Mouse (Mus musculus) cerebral cortex, adult 2 months (tissue): ENCODE data around the gene Laptm5.

Experiments
- WGBS: fragments of 180-500 bp; shearing (Covaris S2); methylation state at CpG from one replicate; pipeline ENCODE4 v1.1.7; 2018; 5-methylcytosine and 5-hydroxymethylcytosine counted together

Gene Laptm5

DNA sequence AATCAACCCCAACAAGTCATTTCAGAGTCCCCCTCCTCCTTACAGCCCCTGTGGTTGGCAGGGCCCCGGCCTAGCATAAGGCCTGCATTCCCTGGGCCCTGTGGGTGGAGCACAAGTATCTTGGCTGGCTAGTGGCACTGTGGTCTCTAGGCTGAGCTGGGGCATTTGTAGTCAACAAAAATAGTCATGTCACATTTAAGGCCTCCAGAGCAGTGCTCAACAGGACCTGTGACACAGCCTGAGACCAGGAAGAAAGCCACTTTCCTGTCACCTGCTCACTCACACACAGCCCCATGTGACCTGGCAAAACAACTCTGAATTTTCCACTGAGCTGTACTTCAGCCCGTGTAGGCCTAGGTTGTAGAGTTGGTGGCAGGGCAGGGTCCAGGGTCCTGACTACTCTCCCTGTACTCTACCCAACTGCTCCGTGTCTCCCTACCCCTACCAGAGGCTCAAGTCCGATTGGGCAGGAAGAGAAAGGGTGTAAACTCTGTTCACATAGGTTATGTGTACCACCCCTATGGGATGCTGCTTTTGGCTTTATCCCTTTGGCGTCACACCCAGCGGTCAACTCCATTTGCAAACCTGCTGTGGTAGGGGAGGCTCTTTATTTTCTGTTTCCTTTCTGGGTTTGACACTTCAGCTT is 13.0 kb upstream of the Laptm5 start:
- WGBS: 88% methylated on average over 6 of the region's 6 CpGs

DNA sequence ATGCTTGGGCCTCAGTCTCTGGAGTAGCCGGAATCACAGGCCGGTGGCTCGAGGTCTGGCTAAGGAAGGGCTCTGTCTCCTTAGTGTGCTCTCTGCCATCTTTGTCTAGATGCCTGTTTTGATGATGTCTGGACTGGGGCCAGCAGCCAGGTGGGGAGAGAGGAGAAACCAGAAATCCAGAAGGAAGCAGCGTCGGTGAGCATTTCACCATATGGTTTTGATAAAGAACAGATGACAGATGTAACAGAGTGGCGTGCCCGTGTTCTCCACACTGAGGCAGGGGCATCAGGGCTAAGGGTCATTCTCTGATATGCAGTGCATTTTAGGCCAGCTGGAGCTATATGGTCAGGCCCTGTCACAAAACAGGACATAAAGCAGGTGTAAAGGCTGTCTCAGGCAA is 12.2 kb upstream of the Laptm5 start:
- 78% methylated on average over 7 of the region's 7 CpGs for WGBS

DNA sequence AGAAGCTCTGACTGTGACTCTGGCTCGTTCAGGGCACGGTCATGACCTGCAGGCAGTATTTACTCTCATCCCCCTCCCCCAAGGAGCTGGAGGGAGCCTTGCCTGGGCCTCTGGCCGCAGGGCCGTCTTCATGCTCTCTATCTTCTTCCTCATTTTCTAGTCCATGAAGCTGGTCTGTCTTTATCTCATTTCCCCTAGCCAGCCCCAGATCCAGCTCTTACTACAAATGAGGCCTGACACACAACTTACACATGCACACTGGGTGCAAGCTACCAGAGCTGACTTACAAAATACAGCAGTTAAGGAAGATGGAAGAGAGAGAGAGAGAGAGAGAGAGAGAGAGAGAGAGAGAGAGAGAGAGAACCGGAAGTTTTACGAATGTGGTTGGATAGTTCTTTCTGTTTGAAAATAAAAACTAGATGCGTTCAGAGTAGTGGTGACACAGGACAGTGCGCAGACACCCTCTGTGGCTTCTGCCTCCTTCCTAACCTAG is 10.6 kb upstream of the Laptm5 start:
- WGBS: 84% methylated on average over 8 of the region's 8 CpGs

DNA sequence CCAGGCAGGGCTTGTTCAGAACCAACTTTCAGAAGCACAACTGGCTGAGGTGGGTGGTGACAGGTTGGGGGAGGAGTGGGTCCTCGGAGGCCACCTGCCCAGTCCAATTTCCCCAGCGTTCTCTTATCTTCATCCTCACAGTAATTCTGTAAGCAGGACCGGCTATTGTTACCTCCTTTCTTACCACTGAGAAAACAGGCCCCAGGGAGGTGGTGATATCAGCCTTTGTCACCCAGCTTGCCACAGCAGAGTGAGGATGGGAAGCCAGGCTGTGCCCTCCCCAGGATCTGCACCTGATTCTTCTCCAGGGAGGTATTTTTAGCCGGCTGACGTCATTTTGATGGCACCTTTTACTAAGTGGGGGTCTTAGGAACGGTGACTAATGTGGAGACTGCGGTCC is 7.9 kb upstream of the Laptm5 start:
- 70% methylated on average over 7 of the region's 7 CpGs for WGBS

DNA sequence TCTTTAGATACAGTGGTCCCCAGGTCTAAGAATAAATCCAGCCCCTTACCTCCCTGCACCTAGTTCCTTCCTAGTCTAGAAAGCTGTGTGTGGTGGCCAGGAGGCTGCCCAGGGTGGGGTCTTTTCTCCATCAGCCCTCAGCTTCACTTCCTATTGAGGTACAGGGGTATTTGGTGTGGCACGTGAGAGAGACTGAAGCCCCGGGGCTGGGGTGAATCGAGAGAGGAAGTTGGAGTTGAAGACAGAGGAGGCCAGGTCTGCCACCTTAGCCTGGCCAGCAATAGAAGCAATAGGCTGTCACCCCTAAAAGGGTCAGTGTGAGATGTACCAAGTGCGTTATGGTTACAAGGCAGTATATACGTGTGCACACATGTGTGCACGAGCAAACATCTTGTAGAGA is 7.0 kb upstream of the Laptm5 start:
- 80% methylated on average over 6 of the region's 6 CpGs for WGBS

DNA sequence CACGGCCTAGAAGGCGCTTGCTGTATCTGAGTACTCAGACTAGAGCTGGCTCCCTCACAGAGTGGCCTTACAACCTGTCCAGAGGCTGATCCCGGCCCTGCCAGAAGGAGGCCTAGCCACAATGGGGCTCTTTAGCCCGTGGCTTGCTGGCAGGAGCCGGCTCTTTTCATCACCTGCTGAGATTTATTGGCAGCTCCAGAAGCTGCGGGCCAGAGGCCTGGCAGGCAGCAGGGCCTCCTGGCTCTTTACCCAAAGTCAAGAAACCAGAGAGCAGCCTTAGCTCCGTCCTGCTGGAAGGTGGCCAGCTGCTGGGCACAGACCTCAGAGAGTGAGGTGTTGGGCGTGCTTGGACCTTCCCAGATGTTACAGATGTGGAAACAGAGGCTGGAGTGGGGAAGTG is 6.6 kb upstream of the Laptm5 start:
- 65% methylated on average over 8 of the region's 8 CpGs for WGBS

DNA sequence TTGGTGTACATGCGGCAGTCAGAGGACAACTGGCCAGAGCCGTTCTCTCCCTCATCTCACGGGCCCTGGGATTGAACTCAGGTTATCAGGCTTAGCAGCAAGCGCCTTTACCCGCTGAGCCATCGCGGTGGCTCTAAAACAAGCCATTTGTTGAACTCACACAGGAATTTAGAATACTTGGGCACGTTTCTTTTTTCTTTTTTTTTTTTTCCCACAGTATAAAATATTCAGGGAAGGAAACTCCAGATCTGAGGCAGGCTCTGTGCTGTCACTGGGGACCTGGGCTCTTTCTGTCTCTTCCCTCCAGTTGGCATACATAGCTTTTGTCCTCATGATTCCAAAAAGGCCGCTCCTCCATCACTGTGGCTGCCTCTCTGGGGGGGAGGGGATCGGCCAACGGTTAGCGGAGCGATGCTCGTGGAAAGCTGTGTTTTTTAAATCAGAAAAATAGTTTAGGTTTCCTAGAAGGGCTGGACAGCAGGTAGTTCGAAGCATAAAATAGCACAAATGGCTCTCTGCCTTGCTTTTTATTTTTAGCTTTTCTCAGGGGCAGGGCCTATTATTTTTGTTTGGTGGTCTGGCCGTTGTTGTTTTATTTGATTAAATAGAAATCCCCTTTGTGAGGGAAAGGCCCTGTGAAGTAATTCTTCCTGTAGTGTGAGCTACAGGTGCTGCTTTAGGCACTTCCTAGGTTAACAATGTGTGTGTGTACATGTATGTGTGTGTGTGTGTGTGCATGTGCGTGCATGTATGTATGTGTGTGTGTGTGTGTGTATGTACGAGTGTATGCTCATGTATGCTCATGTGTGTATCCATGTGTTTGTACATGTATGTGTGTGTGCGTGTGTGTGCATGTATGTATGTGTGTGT is 5.5 kb upstream of the Laptm5 start:
- 64% methylated on average over 19 of the region's 19 CpGs for WGBS

DNA sequence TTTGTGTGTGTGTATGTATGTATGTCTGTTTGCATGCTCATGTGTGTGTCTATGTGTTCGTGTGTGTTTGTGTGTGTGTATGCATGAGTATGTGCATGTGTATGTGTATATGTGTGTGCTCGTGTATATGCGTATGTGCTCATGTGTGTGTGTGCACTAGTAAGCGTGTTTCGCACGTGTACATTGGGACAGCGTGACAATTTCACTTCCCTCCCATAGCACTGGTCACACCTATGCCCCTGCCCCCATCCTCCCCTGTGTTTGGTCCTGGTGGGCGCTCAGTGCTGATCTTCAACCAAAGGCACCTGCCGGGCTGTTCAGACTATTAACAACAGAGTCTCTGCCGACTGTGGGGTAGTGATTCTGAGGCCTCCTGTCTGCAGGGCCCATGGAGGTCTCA is 4.8 kb upstream of the Laptm5 start:
- 96% methylated on average over 10 of the region's 10 CpGs for WGBS

DNA sequence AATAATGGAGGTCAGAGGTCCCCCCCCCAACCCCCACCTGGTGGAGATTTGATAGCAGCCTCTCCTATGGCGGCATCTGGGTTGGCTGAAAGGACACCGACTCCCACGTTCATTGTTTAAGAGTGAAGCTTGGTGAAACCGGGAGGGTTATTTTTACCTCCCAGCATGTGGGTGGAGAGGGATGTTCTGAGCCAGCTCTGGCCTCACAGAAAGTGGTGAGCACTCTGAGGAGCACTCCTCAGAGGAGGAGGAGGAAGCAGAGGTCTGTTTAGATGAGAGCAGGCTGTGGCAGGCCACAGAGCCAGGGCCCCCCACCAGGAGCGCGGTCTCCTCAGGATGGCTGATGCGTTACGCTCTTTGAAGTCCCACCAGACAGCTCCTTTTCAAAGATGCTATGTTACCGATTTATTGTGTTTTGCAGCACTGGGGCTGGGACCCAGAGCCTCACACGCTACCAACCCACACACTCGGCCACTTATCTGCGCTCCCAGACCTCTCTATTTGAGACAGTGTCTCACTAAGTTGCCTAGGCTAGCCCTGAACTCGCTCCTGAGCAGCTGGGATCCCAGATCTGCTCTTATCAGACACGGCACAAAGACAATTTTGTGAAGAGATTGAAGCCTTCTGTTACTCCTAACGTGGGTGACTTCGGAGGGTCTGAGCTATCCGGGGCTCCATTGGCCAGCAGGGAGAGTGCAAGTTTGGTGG is 3.6 kb upstream of the Laptm5 start:
- 51% methylated on average over 17 of the region's 17 CpGs for WGBS

DNA sequence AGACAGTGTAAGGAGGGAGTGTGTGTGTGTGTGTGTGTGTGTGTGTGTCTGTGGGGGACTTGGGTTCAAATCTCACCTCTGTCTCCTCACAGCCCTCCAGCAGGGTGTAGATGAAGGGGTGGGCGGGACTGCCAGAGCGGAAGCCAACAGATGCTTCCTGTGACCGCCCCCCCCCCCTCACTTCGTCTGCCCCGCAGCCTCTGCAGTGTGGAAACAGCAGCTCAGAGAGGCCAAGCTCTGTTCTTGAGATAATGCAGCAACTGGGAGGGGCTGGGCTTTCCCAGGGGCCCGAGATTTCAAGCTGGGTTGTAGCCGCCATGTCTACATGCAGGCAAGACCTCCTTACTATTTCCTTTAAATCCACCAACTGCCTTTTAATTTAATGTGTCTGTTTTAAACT is 2.3 kb upstream of the Laptm5 start:
- WGBS: 50% methylated on average over 7 of the region's 7 CpGs

DNA sequence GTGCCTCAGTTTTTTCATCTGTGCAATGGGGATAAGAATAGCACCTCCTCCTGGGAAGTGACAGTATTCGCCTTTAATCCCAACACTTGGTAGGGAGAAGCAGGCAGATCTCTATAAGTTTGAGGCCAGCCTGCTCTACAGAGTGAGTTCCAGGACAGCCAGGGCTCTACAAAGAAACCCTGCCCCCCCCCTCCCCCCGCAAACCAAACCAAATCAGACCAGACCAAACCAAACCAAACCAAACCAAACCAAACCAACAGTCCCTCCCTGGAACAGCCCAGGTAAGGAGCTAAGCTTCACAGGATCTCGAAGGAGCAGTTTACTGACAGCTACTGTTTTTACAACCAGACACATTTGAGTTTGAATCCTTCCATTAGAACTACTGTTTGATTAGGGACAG is 299 bp upstream of the Laptm5 start:
- 91% methylated on average over 3 of the region's 3 CpGs for WGBS

DNA sequence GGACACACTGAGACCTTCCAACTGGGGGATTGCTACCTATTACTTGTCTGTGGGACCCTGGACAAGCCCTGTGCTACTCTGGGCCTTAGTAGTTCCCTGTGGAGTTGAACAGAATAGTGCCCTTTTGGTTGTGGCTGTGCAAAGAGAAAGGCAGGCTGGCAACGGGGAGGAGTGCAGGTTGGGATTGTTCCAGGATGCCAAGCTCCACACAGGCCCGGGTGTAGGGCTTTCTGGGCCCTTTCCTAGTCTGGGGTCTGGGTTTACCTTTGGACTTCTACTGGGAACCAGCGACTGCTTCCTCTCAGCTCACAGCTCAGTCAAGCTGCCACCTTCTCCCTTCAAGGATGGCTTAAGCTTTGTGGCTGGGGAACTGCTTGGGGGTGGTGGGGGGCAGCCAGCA is 586 bp downstream of the Laptm5 start:
- WGBS: 65% methylated on average over 3 of the region's 3 CpGs

DNA sequence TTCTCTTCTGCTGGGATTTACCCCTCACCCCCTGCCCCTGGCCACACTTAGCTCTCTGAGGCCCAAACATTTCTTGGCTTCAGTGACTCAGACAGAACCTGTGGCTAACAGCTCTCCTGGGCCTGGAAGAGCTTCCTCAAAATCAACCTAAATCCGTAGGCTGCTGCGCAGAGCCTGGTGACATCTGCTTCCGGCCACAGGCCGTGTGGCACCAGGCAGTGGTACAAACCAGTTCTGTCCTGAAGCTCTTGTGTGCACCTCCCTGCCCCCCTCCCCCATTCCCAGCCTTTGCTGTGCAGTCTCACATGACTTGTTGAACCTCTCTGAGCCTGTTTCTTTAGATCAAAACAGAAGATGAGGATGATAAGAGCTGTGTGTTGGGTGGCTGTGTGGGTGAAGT is 1.1 kb downstream of the Laptm5 start:
- 80% methylated on average over 4 of the region's 4 CpGs for WGBS

DNA sequence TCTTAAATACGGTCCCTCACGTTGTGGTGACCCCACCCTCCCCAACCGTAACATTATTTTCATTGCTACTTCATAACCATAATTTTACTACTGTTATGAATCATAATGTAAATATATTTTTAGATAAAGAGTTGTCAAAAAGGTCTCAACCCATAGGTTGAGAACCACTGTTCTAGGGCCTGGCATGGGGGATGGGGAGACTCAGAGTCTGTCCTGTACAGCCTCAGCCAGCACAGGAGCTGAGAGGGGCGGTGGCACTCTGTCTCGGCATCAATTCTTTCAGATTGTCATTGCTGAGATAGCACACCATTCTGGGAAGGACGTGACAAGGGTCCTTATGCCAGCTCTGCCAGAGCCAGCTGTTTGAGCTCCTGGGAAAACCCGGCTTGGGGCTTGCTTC is 1.6 kb downstream of the Laptm5 start:
- 74% methylated on average over 7 of the region's 7 CpGs for WGBS

DNA sequence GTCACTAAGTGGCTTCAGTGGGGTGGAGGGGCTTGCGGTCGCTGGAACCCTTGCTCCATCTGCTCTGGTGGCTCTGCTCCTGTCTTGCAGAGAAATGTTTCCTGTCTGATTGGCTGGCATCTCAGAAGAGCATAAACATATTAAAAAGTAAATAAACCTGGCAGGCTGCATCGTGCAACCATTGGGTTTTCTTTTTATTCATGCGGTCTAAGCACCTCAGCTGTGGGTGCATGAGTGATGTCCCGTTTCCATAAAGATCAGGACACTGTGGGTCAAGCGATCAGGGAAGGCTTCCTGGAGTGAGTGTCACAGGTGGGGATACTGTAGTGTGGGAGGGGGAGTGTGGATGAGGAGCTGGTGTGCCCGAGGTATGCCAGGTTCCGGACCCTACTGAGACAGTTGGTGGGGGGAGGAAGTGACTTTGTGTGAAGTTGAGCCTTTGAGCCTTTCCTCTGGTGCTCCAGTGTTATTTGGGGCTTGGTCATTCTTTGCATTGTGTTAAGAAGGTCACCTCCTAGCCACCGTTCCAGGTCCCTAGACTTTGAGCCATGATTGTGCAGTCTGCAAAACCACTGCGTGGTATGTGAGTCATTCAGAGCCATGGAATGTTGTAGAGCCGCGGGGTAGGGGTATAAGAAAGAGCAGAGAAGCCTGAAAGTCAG is 2.2 kb downstream of the Laptm5 start:
- WGBS: 74% methylated on average over 12 of the region's 12 CpGs

DNA sequence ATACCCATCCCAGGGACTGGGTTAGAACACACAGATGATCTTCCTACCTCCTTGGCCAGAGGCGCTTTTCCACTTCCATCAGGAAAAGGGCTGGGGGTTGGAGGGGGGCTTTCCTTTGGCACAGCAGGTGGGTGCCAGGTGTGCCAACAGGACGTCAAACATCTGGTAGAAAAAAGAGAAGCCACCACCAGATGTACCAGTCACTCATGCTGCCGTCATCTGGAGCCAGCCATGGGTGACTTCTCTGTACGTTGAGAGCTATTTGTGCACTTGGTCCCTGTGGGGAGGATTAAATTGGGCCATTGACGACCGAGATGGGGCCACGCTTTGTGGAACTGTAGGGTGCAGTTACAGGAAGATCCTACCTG is 2.7 kb downstream of the Laptm5 start:
- WGBS: 78% methylated on average over 7 of the region's 7 CpGs

DNA sequence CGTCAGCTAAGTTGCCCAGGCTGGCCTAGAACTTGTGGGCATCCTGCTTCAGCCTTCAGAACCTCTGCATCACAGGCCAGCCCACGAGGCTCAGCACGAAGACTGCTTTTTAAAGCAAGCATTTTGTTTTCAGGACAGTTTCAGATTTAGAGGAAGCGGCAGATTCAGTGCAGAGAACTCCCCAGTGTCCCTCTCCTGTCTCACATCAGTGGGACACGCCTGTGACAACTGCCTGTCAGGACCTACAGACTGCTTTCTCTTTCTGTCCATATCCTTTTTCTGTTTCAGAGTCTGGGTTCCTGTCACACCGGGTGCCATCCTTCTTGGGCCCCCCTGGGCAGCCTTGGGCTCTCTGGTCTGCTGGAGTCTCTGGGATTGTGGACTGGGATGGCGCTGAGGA is 3.7 kb downstream of the Laptm5 start:
- 76% methylated on average over 7 of the region's 7 CpGs for WGBS

DNA sequence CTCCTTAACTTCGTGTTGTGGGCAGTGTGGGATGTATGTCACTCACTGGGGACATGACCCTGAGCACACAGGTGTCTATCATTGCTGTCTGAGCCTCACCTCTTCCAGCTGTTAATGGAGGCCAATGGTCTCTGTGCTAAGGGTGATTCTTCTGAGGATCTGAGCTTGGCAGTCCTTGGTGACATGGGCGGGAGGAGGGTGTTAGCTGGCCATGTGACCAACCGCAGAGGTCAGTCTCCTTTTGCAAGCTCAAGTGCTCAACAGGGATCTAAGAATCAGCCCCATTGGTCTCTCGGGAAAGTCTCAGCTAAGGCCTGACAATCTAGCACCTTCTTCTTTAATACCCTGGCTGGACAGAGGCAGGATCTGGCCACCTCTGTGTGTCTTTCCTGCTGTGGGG is 4.6 kb downstream of the Laptm5 start:
- WGBS: 85% methylated on average over 4 of the region's 4 CpGs

DNA sequence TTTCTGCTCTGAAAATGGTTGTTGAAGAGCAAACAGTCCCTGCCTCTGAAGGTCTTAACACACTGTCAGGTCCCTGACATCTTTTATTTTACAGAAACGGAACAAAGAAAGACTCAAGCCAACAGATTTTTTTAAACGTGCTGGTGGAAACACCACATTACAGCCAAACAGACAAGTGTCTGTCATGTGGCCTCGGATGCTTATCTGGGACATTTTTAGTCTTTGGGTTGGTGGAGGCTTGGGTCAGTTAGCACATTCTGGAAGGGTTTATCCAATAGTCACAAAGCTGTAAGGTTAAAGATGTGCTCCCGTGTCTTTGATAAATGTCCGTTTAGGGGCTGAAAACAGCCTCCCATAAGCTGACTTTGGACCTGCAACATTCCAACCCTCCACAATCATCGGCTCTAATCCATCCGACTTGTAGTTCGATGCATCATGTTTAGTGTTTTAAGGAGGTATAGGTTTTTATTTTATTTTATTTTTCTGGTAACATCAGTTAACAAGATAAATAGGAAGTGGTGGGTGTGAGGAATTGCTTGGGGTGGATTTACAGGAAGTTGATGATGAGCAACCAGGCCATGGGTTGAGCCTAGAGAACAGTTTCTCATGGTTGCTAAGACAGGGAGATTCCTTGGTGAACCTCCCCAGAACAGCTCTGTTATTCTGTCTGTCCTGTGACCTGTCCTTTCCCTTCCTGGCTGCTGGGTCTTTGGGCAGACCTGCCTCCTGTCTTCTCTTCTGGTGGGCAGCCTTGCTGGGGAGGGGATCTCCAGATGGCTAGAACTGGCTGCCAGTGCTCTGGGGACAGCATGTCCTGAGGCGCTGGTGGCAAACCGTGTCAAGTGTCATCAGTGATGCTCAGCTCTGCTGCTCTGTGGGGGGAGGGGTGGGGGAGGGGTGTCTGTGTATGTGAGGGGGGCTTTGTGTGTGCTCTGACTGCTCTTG is 6.2 kb downstream of the Laptm5 start:
- WGBS: 78% methylated on average over 10 of the region's 10 CpGs

DNA sequence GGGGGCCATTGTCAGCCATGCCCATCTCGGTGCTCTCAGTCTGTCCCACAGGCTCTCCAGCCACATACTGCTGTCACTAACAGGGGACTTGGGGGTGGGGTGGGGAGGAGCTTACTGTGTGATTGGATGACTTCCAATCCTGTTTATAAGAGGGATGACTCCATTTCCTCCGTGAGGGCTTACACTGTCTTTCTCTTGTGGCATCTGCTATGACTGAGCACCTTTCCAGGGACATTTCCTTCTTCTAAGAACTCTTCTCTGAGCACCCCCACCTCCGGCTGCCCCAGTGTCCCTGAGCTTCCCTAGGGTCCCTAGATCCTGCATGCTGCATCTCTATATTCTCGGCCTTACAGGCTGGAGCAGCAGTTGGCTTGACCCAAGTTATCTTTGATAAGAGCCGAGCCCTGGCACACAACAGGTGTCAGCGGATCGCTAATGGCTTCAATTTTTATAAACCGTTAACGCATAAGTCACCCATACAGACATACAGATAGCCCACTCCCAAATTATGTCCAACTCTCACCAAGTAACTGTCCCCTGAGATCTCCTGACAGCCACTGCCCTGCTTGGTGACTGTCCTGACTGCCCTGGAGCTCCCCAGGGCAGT is 6.9 kb downstream of the Laptm5 start:
- WGBS: 69% methylated on average over 9 of the region's 9 CpGs
